Mouse (Mus musculus) neural tube, embryonic 14.5 days (tissue): ENCODE data around the gene Qars. TPM values are rescaled to one million over a fixed set of nuclear protein-coding genes. Genes with fewer than 3 reads are reported as not detected.

Source experiments
- ATAC-seq: fragments of 200-750 bp; cut with Nextera tagmentation; 2 replicates; pipeline ENCODE4 v1.8.0; 2017; ENCODE audit warnings: low read depth, mild to moderate bottlenecking, moderate TSS enrichment, moderate library complexity
- H3K27ac ChIP-seq: fragments of 300-500 bp; sonication (generic); 2 replicates; pipeline ENCODE4 v1.5.1; 2014; ENCODE audit warnings: low read depth, mild to moderate bottlenecking, control low read depth, low read length, moderate library complexity, mixed read lengths
- H3K27me3 ChIP-seq: fragments of 300-500 bp; sonication (generic); 2 replicates; pipeline ENCODE4 v1.6.1; 2014; ENCODE audit warnings: low read length; ENCODE audit not compliant: control insufficient read depth, insufficient read depth
- H3K36me3 ChIP-seq: fragments of 300-500 bp; sonication (generic); 2 replicates; pipeline ENCODE4 v1.6.1; 2014; ENCODE audit warnings: low read length, mixed read lengths; ENCODE audit not compliant: control insufficient read depth, insufficient read depth
- H3K4me1 ChIP-seq: fragments of 300-500 bp; sonication (generic); 2 replicates; pipeline ENCODE4 v1.6.1; 2014; ENCODE audit warnings: low read length; ENCODE audit not compliant: control insufficient read depth, insufficient read depth
- H3K4me2 ChIP-seq: fragments of 300-500 bp; sonication (generic); 2 replicates; pipeline ENCODE4 v1.6.1; 2014; ENCODE audit warnings: mild to moderate bottlenecking, low read depth, low read length, control low read depth
- H3K4me3 ChIP-seq: fragments of 300-500 bp; sonication (generic); 2 replicates; pipeline ENCODE4 v1.5.1; 2014; ENCODE audit warnings: low read depth, low read length, control low read depth, mixed read lengths
- H3K9ac ChIP-seq: fragments of 300-500 bp; sonication (generic); replicated peaks from 2 replicates; pipeline ENCODE4 v1.6.1; 2014; ENCODE audit warnings: low read depth, mild to moderate bottlenecking, control low read depth, low read length, mixed read lengths
- H3K9me3 ChIP-seq: fragments of 300-500 bp; sonication (generic); 2 replicates; pipeline ENCODE4 v1.6.1; 2016; ENCODE audit warnings: low read length; ENCODE audit not compliant: control insufficient read depth
- WGBS: fragments of 180-500 bp; shearing (Covaris S2); extraction: QIAGEN DNeasy Blood & Tissue Kit; methylation state at CpG from one replicate; pipeline ENCODE4 v1.1.7; 2014; 5-methylcytosine and 5-hydroxymethylcytosine counted together
- polyA plus RNA-seq: library from polyadenylated mRNA; unstranded; fragments of >200 nt; fragmentation: Nextera tagmentation; extraction: Ambion mirVana; gene quantifications from 2 replicates; pipeline ENCODE4 v1.2.1, GENCODE M21; 2014

Qars gene
- polyA plus RNA-seq, 1 experiment from 2014 or later = 75.6 TPM

- Histone ChIP-seq H3K27ac (no peak overlapping the region), H3K4me3 (no peak overlapping the region), H3K9me3 (no peaks in the 10 kb centered on the region), H3K4me1 (no peaks in the 10 kb centered on the region), H3K4me2 (no peak overlapping the region), H3K27me3 (no peaks in the 10 kb centered on the region), H3K9ac (no peak overlapping the region), H3K36me3 (peaks cover 35% of the 10 kb centered on the region)
- 98% methylated on average over 3 of the region's 3 CpGs for WGBS
- no peak for ATAC-seq
Observed at GRCm38 (mm10) chr9:108545986-108546385, 38.5 kb downstream of the Qars start.

GRCm38 (mm10) chr9:108546875-108547274, 39.4 kb downstream of the Qars start:
- Histone ChIP-seq H3K27ac (no peak overlapping the region), H3K36me3 (peaks cover 33% of the 10 kb centered on the region), H3K4me2 (no peak overlapping the region), H3K27me3 (no peaks in the 10 kb centered on the region), H3K9ac (no peak overlapping the region), H3K9me3 (no peaks in the 10 kb centered on the region), H3K4me1 (no peaks in the 10 kb centered on the region), H3K4me3 (no peak overlapping the region)
- WGBS = 93% methylated on average over 1 of the region's 1 CpGs
- no peak for ATAC-seq

- H3K27ac ChIP-seq = no peak overlapping the region
- ATAC-seq = no peak
- H3K4me3 ChIP-seq = no peak overlapping the region
- no peaks in the 10 kb centered on the region for H3K27me3 ChIP-seq
- no peaks in the 10 kb centered on the region for H3K9me3 ChIP-seq
- 86% methylated on average over 4 of the region's 4 CpGs for WGBS
- H3K9ac ChIP-seq = no peak overlapping the region
- H3K4me2 ChIP-seq = no peak overlapping the region
- peaks cover 46% of the 10 kb centered on the region for H3K36me3 ChIP-seq
- no peaks in the 10 kb centered on the region; the same call in 1 of the 2 replicates for H3K4me1 ChIP-seq
Observed at GRCm38 (mm10) chr9:108559169-108559568, 51.7 kb downstream of the Qars start.

- under 1% methylated on average over 51 of the region's 53 CpGs for WGBS
- Histone ChIP-seq H3K4me2 (peak within 1 kb of the TSS; percentile 92), H3K27ac (peak within 1 kb of the TSS; percentile 74), H3K4me3 (peak within 1 kb of the TSS; percentile 54), H3K36me3 (peaks cover 46% of the 10 kb centered on the region), H3K9ac (peak within 1 kb of the TSS; percentile 72), H3K9me3 (no peaks in the 10 kb centered on the region), H3K27me3 (no peaks in the 10 kb centered on the region), H3K4me1 (no peaks in the 10 kb centered on the region; the same call in 1 of the 2 replicates)
- peak; percentile 98 for ATAC-seq
Observed at GRCm38 (mm10) chr9:108560227-108560841, 52.8 kb downstream of the Qars start, which contains the start of gene Impdh2. Gene Impdh2, plus strand, starts transcription at chr9:108560286.

- WGBS = 95% methylated on average over 8 of the region's 8 CpGs
- no peak for ATAC-seq
- no peaks in the 10 kb centered on the region for H3K9me3 ChIP-seq
- no peak overlapping the region for H3K4me3 ChIP-seq
- no peak overlapping the region for H3K27ac ChIP-seq
- H3K4me1 ChIP-seq = peaks cover 18% of the 10 kb centered on the region
- H3K4me2 ChIP-seq = no peak overlapping the region
- no peaks in the 10 kb centered on the region for H3K27me3 ChIP-seq
- H3K36me3 ChIP-seq = peaks cover 29% of the 10 kb centered on the region
- no peak overlapping the region for H3K9ac ChIP-seq
Observed at GRCm38 (mm10) chr9:108563671-108564070, 56.2 kb downstream of the Qars start.

GRCm38 (mm10) chr9:108564131-108564530, 56.6 kb downstream of the Qars start:
- ATAC-seq = no peak
- Histone ChIP-seq H3K36me3 (peaks cover 24% of the 10 kb centered on the region), H3K9me3 (no peaks in the 10 kb centered on the region), H3K9ac (no peak overlapping the region), H3K27ac (no peak overlapping the region), H3K4me1 (peaks cover 18% of the 10 kb centered on the region), H3K27me3 (no peaks in the 10 kb centered on the region), H3K4me2 (no peak overlapping the region), H3K4me3 (no peak overlapping the region)
- 90% methylated on average over 7 of the region's 7 CpGs for WGBS

Other genes with a start within 250 kb of the Qars start
- 58.6 and 74.6 TPM in 2 replicates for gene Dag1, start 243.7 kb upstream of the Qars start, polyA plus RNA-seq
- gene Nicn1, start 217.3 kb upstream of the Qars start, polyA plus RNA-seq = 130 and 165 TPM in 2 replicates
- gene Amt, start 210.9 kb upstream of the Qars start, polyA plus RNA-seq = 24.7 and 27.9 TPM in 2 replicates
- gene Rhoa, start 201.6 kb upstream of the Qars start, polyA plus RNA-seq = 151 and 173 TPM in 2 replicates
- gene Tcta, start 201.5 kb upstream of the Qars start, polyA plus RNA-seq = 55.2 and 60.8 TPM in 2 replicates
- 463 and 504 TPM in 2 replicates for gene Gpx1, start 168.8 kb upstream of the Qars start, polyA plus RNA-seq
- 130 and 149 TPM in 2 replicates for gene Usp4, start 159.9 kb upstream of the Qars start, polyA plus RNA-seq
- 2.1 and 2.5 TPM in 2 replicates for gene 1700102P08Rik, start 114.9 kb upstream of the Qars start, polyA plus RNA-seq
- gene Ccdc36, start 79.2 kb upstream of the Qars start, polyA plus RNA-seq = 1.7 and 1.8 TPM in 2 replicates
- not detected in 2 replicates for gene BC048562, start 71.2 kb upstream of the Qars start, polyA plus RNA-seq
- gene Ccdc71, start 47.2 kb upstream of the Qars start, polyA plus RNA-seq = 50.4 and 55.1 TPM in 2 replicates
- gene Klhdc8b, start 46.1 kb upstream of the Qars start, polyA plus RNA-seq = 49.8 and 63.3 TPM in 2 replicates
- gene Lamb2, start 28.0 kb upstream of the Qars start, polyA plus RNA-seq = 8.3 and 15.3 TPM in 2 replicates
- gene Usp19, start 17.1 kb upstream of the Qars start, polyA plus RNA-seq = 66.1 and 73.0 TPM in 2 replicates
- 122 and 138 TPM in 2 replicates for gene Qrich1, start 9.1 kb downstream of the Qars start, polyA plus RNA-seq
- 105 and 119 TPM in 2 replicates for gene Impdh2, start 52.6 kb downstream of the Qars start, polyA plus RNA-seq
- gene Ndufaf3, start 59.7 kb downstream of the Qars start, polyA plus RNA-seq = 81.7 and 96.8 TPM in 2 replicates
- gene Dalrd3, start 62.2 kb downstream of the Qars start, polyA plus RNA-seq = 257 and 258 TPM in 2 replicates
- gene Wdr6, start 71.0 kb downstream of the Qars start, polyA plus RNA-seq = 206 and 229 TPM in 2 replicates
- 31.0 and 37.3 TPM in 2 replicates for gene P4htm, start 90.0 kb downstream of the Qars start, polyA plus RNA-seq
- 37.7 and 45.2 TPM in 2 replicates for gene Arih2, start 141.7 kb downstream of the Qars start, polyA plus RNA-seq
- gene Slc25a20, start 154.4 kb downstream of the Qars start, polyA plus RNA-seq = 24.0 and 34.8 TPM in 2 replicates
- gene Prkar2a, start 181.6 kb downstream of the Qars start, polyA plus RNA-seq = 60.2 and 80.1 TPM in 2 replicates